Mouse (Mus musculus) forebrain, postnatal 0 days (tissue): ENCODE data around the gene Exoc4. TPM values are rescaled to one million over a fixed set of nuclear protein-coding genes. Genes with fewer than 3 reads are reported as not detected.

Experiments
- ATAC-seq: fragments of 200-750 bp; cut with Nextera tagmentation; 2 replicates; pipeline ENCODE4 v1.8.0; 2017; ENCODE audit warnings: mild to moderate bottlenecking, moderate library complexity
- DNase-seq: peaks from one replicate; pipeline ENCODE4 v3.0.0-alpha.2; 2015
- H3K27ac ChIP-seq: fragments of 300-500 bp; sonication (generic); 2 replicates; pipeline ENCODE4 v1.5.1; 2014; ENCODE audit warnings: low read depth, mild to moderate bottlenecking, antibody characterized with exemption, low read length, moderate library complexity, mixed read lengths
- H3K27me3 ChIP-seq: fragments of 300-500 bp; sonication (generic); 2 replicates; pipeline ENCODE4 v1.6.1; 2014; ENCODE audit warnings: mild to moderate bottlenecking, low read length, mixed read lengths; ENCODE audit not compliant: insufficient read depth
- H3K36me3 ChIP-seq: fragments of 300-500 bp; sonication (generic); 2 replicates; pipeline ENCODE4 v1.6.1; 2014; ENCODE audit warnings: mild to moderate bottlenecking, moderate library complexity; ENCODE audit not compliant: insufficient read depth
- H3K4me1 ChIP-seq: fragments of 300-500 bp; sonication (generic); 2 replicates; pipeline ENCODE4 v1.6.1; 2014; ENCODE audit warnings: antibody characterized with exemption; ENCODE audit not compliant: insufficient read depth
- H3K4me2 ChIP-seq: fragments of 300-500 bp; sonication (generic); 2 replicates; pipeline ENCODE4 v1.6.1; 2014; ENCODE audit warnings: low read depth, mild to moderate bottlenecking, moderate library complexity
- H3K4me3 ChIP-seq: fragments of 300-500 bp; sonication (generic); 2 replicates; pipeline ENCODE4 v1.5.1; 2014; ENCODE audit warnings: low read depth, low read length, mixed read lengths
- H3K9ac ChIP-seq: fragments of 300-500 bp; sonication (generic); 2 replicates; pipeline ENCODE4 v1.6.1; 2014; ENCODE audit warnings: mild to moderate bottlenecking
- H3K9me3 ChIP-seq: fragments of 300-500 bp; sonication (generic); 2 replicates; pipeline ENCODE4 v1.6.1; 2016; ENCODE audit warnings: low read length
- CTCF ChIP-seq: sonication (generic); IDR thresholded peaks from 2 replicates; pipeline ENCODE4 v1.5.1; 2016; ENCODE audit warnings: antibody characterized with exemption, control low read depth, low read depth
- WGBS: fragments of 180-500 bp; shearing (Covaris S2); extraction: QIAGEN DNeasy Blood & Tissue Kit; methylation state at CpG from one replicate; pipeline ENCODE4 v1.1.7; 2014; 5-methylcytosine and 5-hydroxymethylcytosine counted together
- polyA plus RNA-seq: library from polyadenylated mRNA; unstranded; fragments of >200 nt; fragmentation: Nextera tagmentation; extraction: Ambion mirVana; gene quantifications from 2 replicates; pipeline ENCODE4 v1.2.1, GENCODE M21; 2015
- total RNA-seq: library from RNA; depleted of rRNA; stranded (reverse); fragments of >200 nt; gene quantifications from 2 replicates; pipeline ENCODE4 v1.2.3, GENCODE M21; 2014

Gene Exoc4
- total and polyA plus RNA-seq, 2 experiments from 2014 or later: 29.0 to 90.9 TPM

DNA sequence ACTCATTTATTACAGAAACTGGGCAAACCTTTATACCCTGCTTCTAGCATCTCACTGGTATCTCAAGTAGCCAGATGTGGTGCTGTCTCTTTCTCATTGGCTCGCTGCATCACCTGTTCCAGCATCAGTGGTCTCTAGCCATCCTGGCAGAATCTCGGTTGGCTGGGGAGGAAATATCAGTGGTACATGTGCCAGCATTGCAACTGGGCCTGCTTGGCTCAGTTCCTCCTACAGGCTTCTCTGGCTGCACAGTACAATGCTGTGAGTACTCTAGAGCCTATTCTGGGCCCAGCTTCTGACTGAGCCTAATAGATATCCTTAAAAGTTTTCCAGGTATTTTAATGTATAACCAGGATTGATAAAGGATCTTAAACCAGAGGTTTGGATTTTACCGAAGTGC is 582.4 kb downstream of the Exoc4 start:
- no peak for DNase-seq
- H3K4me1 ChIP-seq: no peaks in the 10 kb centered on the region
- ATAC-seq: no peak
- H3K4me3 ChIP-seq: no peak overlapping the region
- WGBS: 81% methylated on average over 3 of the region's 3 CpGs
- H3K36me3 ChIP-seq: no peaks in the 10 kb centered on the region
- H3K9me3 ChIP-seq: no peaks in the 10 kb centered on the region
- no peaks in the 10 kb centered on the region for H3K27me3 ChIP-seq
- no peak overlapping the region for H3K4me2 ChIP-seq
- no peak overlapping the region for H3K9ac ChIP-seq
- H3K27ac ChIP-seq: no peak overlapping the region
- no peak for TF ChIP-seq CTCF

DNA sequence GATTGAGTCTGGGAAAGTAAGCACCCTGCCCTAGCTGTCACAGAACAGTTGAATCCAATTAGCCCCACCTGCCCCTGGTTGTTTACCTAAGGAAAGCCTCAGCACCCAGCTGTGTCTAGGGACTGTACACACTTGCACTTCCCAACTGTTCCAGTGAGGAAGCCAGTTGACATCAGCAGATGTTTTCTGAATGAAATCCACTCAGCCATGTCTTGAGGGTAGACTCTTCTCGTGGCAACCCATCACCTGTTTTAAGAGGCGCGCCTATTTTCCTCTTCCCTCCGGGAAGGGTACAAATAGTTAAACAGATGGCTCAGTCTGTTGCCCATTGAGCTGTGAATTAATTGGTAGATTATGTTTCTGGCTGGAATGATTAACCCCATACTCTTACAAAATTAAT is 584.1 kb downstream of the Exoc4 start:
- H3K4me1 ChIP-seq: no peaks in the 10 kb centered on the region
- 50% methylated on average over 4 of the region's 4 CpGs for WGBS
- no peaks in the 10 kb centered on the region for H3K36me3 ChIP-seq
- ATAC-seq (no peak), DNase-seq (no peak)
- no peak overlapping the region for H3K4me3 ChIP-seq
- H3K4me2 ChIP-seq: no peak overlapping the region
- no peak overlapping the region for H3K27ac ChIP-seq
- H3K27me3 ChIP-seq: no peaks in the 10 kb centered on the region
- TF ChIP-seq CTCF: no peak
- no peak overlapping the region for H3K9ac ChIP-seq
- H3K9me3 ChIP-seq: no peaks in the 10 kb centered on the region

DNA sequence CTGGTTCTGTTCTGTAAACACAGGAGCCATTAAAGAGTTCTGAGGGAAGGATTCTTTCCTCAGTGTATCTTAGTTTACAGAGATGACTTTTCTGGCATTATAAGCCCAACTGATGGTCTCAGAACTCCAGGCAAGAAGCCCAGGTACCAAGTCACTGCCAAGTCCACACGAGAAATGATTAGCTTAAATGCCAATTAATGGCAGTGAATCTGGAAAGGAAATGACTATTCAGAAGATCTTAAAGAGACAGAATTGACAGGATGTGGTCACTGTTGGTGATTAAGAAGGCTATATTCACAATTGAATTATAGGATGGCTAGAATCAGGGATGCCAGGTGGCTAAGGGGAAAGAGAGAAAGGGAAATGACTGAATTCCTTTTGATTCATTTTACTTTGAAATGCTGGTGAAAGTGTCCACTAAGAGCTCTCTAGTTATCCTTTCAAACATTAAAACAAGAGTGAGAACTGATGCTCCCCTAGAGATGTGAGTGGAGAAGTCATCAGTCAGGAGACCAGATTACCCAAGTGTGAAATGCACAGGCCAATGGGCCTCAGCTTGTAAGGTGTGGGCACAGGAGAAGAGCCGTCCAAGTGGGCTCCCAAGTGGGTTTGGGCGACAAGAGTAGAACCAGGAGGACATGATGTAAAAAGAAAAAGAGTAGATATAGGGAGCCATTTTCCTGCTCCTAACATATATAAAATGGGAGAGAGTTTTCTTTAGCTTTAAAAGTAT is 587.3 kb downstream of the Exoc4 start:
- no peak overlapping the region for H3K4me2 ChIP-seq
- ATAC-seq: no peak
- H3K9me3 ChIP-seq: no peaks in the 10 kb centered on the region
- no peak overlapping the region for H3K9ac ChIP-seq
- 76% methylated on average over 3 of the region's 3 CpGs for WGBS
- H3K27me3 ChIP-seq: no peaks in the 10 kb centered on the region
- no peaks in the 10 kb centered on the region for H3K36me3 ChIP-seq
- no peak overlapping the region for H3K4me3 ChIP-seq
- H3K27ac ChIP-seq: no peak overlapping the region
- no peaks in the 10 kb centered on the region for H3K4me1 ChIP-seq
- no peak for DNase-seq
- TF ChIP-seq CTCF: no peak

DNA sequence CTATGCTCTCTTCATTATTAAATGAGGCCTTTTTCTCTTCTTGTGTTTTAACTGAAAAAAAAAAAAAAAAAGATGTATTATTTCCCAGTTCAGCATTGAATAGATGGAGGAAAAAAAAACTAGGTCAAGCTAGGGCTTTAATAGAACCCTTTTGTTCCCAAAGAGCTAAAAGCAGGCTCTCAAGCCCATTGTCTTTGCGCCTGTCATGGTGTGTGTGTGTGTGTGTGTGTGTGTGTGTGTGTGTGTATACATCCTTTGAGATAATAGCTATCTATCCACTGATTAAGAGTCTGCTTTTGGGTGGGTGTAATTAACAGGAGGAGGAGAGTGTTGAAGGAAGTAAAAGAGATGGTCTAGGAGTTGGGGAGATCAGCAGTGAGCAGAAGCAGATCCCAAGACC is 594.0 kb downstream of the Exoc4 start:
- ATAC-seq: no peak
- Histone ChIP-seq H3K4me2 (no peak overlapping the region), H3K9me3 (no peaks in the 10 kb centered on the region), H3K27me3 (no peaks in the 10 kb centered on the region), H3K36me3 (no peaks in the 10 kb centered on the region), H3K9ac (no peak overlapping the region), H3K27ac (no peak overlapping the region), H3K4me1 (no peaks in the 10 kb centered on the region), H3K4me3 (no peak overlapping the region)
- DNase-seq: no peak
- 31% methylated on average over 1 of the region's 1 CpGs for WGBS
- no peak for TF ChIP-seq CTCF

- H3K4me3 ChIP-seq: no peak overlapping the region
- H3K27ac ChIP-seq: no peak overlapping the region
- H3K27me3 ChIP-seq: no peaks in the 10 kb centered on the region
- DNase-seq (no peak), ATAC-seq (no peak)
- no peak overlapping the region for H3K4me2 ChIP-seq
- H3K4me1 ChIP-seq: peaks cover 5% of the 10 kb centered on the region; the same call in 1 of the 2 replicates
- no peak for TF ChIP-seq CTCF
- H3K9ac ChIP-seq: no peak overlapping the region
- 54% methylated on average over 3 of the region's 3 CpGs for WGBS
- no peaks in the 10 kb centered on the region for H3K9me3 ChIP-seq
- H3K36me3 ChIP-seq: no peaks in the 10 kb centered on the region
These were observed 610.2 kb downstream of the Exoc4 start for GRCm38 (mm10) chr6:33859049-33859448.

DNA sequence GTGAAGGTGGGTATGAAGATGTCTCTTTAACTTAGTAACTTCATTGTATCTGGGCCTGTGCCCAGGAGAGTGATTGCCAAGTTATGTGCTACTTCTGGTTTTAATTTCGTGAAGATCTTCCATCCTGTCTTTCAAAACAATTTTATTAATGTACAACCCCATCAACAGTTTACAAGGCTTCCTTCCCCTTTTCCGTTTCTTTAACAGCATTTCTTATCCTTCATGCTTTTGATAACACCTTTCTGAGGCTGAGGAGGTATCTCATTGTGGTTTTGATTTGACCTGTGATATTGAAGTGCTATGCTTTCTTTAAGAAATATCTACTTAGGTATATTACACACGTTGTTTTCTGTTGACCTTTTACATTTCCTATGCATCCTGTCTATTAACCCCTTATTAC is 616.9 kb downstream of the Exoc4 start:
- DNase-seq: no peak
- Histone ChIP-seq H3K27me3 (no peaks in the 10 kb centered on the region), H3K4me3 (no peak overlapping the region), H3K9ac (no peak overlapping the region), H3K27ac (no peak overlapping the region), H3K36me3 (no peaks in the 10 kb centered on the region), H3K4me2 (no peak overlapping the region), H3K4me1 (no peaks in the 10 kb centered on the region; the same call in 1 of the 2 replicates), H3K9me3 (no peaks in the 10 kb centered on the region)
- ATAC-seq: no peak
- WGBS: 64% methylated on average over 3 of the region's 3 CpGs
- no peak for TF ChIP-seq CTCF

DNA sequence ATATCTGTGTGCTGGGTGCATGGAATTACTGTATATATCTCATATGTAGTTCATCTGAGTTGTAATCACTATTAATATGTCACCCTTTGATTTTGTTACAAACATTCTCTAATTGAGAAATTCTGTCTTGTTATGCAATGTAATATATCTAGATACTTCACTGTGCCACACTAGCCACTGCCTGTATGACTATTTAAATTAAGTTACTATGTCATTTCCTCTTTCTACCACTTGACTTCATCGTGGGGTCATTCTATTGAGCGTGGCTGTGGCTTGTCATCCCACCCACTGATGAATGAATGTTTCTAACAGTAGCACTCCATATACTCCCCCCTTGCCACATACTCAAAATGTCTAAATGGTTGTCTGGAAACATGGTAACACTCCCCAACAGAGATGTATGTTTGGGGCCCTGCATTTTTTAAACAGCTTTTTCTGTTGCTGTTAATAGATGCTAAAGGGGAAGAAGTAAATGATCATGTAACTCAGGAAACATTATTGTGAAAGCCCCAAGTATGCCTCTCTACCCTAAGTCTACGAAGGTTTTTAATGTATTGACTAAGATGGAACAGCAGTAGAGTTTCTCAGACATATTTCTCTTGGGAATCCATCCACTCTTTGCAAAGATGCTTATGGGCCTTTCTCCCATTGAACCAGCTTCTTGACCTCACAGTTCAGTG is 618.2 kb downstream of the Exoc4 start:
- ATAC-seq (no peak), DNase-seq (no peak)
- Histone ChIP-seq H3K27ac (no peak overlapping the region), H3K4me1 (no peaks in the 10 kb centered on the region; the same call in none of the 2 replicates), H3K27me3 (no peaks in the 10 kb centered on the region), H3K9me3 (no peaks in the 10 kb centered on the region), H3K4me3 (no peak overlapping the region), H3K4me2 (no peak overlapping the region), H3K36me3 (no peaks in the 10 kb centered on the region), H3K9ac (no peak overlapping the region)
- no peak for TF ChIP-seq CTCF
- 93% methylated on average over 3 of the region's 3 CpGs for WGBS
